Mouse (Mus musculus): ENCODE measurements around the gene Ttll11. TPM values are rescaled to one million over a fixed set of nuclear protein-coding genes. Genes with fewer than 3 reads are reported as not detected.

The Ttll11 gene
- polyA plus RNA-seq, 1 experiment from 2014 or later = 1.5 TPM

DNA sequence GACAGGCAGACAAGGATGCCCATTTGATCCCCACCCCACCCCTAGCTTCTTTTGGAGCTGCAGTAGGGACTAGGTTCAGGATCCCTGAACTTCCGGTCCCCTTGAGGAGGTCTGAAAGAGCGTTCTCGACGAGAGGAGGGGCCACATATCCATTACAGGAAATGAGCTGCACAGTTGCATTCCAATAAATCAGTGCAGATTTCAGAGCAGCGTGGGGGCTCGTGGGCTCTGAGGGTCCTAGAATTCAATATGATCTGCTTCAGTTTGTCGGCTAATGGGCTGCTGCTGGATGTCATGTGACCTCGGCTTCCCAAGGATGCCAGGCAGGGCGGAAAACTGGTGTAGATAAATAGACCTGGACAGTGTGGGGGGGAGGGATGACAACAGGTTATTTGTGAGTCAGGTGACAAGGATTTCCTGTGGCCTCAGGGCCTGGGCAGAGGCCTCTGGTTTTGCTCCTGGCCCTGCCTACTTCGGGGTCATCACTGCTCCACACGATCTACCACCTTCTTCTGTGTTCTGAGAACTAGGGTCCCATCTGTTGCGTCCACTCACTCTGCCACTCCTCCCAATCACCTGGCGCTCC is 240.0 kb downstream of the Ttll11 start:
- Histone ChIP-seq H3K4me3 (no peak overlapping the region), H3K36me3 (no peaks in the 10 kb centered on the region), H3K4me2 (no peak overlapping the region), H3K27ac (ENCODE audit: poor library complexity, severe bottlenecking) (no peak overlapping the region), H3K27me3 (replicated peaks) (no peaks in the 10 kb centered on the region), H3K9ac (no peak overlapping the region), H3K4me1 (replicated peaks) (peaks cover 17% of the 10 kb centered on the region), H3K9me3 (replicated peaks) (0 out of 2 replicates have a peak, but pooled peaks cover 3% of the 10 kb centered on the region)
- peak; percentile 33; the same call in 1 of the 2 replicates for ATAC-seq (ENCODE audit: insufficient number of reproducible peaks, low FRiP score)
- WGBS = 57% methylated on average over 13 of the region's 13 CpGs

DNA sequence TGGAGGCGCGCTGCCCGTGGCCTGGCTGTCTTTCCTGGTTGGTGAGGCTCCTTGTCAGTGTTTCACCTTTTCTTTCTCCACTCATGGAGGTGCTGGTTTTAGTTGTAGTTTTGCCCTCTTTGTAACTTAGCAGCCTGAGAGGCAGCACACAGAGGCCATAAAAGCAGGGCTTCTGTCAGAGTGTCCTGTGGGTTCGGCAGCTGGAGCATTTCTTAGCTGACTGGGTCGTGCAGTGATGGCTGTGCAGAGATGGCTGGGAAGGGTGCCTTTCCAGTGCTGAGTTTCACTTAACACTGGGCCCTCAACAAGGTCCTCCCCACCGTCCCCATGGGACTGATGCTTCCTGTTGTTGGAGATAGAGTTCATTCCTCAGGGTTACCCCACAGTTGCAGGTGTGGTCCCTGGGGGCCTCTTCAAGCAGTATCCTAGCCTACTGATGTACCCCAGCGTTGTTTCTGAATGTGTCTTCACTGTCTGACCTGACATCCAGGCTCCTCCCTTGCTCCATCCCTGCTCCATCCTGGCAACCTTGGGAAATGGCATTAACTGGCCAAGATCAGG is 242.2 kb downstream of the Ttll11 start:
- H3K4me1 ChIP-seq (replicated peaks) = peaks cover 17% of the 10 kb centered on the region
- no peak overlapping the region for H3K4me3 ChIP-seq
- no peak for ATAC-seq (ENCODE audit: insufficient number of reproducible peaks, low FRiP score)
- no peaks in the 10 kb centered on the region for H3K27me3 ChIP-seq (replicated peaks)
- H3K27ac ChIP-seq (ENCODE audit: poor library complexity, severe bottlenecking) = no peak overlapping the region
- H3K9me3 ChIP-seq (replicated peaks) = 0 out of 2 replicates have a peak, but pooled peaks cover 5% of the 10 kb centered on the region
- H3K9ac ChIP-seq = no peak overlapping the region
- no peak overlapping the region for H3K4me2 ChIP-seq
- 72% methylated on average over 7 of the region's 7 CpGs for WGBS
- peaks cover under 1% of the 10 kb centered on the region; the same call in 1 of the 2 replicates for H3K36me3 ChIP-seq

DNA sequence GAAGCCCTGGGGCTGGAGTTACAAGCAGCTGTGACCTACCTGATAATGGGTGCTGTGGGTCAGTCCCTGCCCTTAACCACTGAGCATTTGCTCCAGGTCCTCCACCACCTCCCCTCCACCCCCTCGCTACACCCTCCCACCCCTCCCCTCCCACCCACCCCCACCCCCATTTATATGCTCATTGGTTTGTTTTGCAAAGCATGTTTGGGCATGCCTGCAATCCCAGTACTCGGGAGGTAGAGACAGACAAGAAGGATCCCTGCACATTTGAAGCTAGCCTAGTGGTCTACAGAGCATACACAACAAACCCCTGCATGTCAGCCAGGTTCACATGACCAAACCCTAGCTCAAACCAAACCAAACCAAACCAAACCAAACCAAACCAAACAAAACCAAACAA is 243.7 kb downstream of the Ttll11 start:
- 69% methylated on average over 2 of the region's 2 CpGs for WGBS
- H3K4me3 ChIP-seq = no peak overlapping the region

DNA sequence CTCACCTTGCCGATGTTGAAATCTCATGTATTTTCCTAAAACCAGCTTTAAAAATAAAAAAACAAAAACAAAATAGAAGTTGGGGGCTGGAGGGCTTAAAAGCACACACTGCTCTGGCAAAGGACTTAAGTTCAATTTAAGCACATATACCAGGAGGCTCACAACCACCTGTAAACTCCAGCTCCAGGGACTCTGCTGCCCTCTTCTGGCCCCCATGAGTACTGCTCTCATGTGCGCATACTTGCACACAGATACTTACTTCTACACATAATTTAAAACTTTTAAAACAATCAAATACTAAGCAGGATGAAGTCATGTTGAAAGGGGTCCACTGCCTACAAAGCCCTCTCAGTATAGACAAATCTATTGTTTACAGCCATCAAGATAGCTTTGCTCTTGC is 244.7 kb downstream of the Ttll11 start:
- 92% methylated on average over 2 of the region's 2 CpGs for WGBS
- H3K36me3 ChIP-seq = peaks cover 24% of the 10 kb centered on the region
- H3K9ac ChIP-seq = no peak overlapping the region
- H3K27ac ChIP-seq (ENCODE audit: poor library complexity, severe bottlenecking) = no peak overlapping the region
- 0 out of 2 replicates have a peak, but pooled peaks cover 5% of the 10 kb centered on the region for H3K9me3 ChIP-seq (replicated peaks)
- H3K27me3 ChIP-seq (replicated peaks) = no peaks in the 10 kb centered on the region
- ATAC-seq (ENCODE audit: insufficient number of reproducible peaks, low FRiP score) = no peak
- H3K4me2 ChIP-seq = no peak overlapping the region
- H3K4me1 ChIP-seq (replicated peaks) = peaks cover 15% of the 10 kb centered on the region
- H3K4me3 ChIP-seq = no peak overlapping the region

More for the DNA sequence above, 243.7 kb downstream of the Ttll11 start:
- no peak overlapping the region for H3K4me2 ChIP-seq
- peaks cover 15% of the 10 kb centered on the region for H3K36me3 ChIP-seq
- peaks cover 17% of the 10 kb centered on the region for H3K4me1 ChIP-seq (replicated peaks)
- ATAC-seq (ENCODE audit: insufficient number of reproducible peaks, low FRiP score) = no peak
- no peaks in the 10 kb centered on the region for H3K27me3 ChIP-seq (replicated peaks)
- 0 out of 2 replicates have a peak, but pooled peaks cover 5% of the 10 kb centered on the region for H3K9me3 ChIP-seq (replicated peaks)
- no peak overlapping the region for H3K9ac ChIP-seq
- no peak overlapping the region for H3K27ac ChIP-seq (ENCODE audit: poor library complexity, severe bottlenecking)

DNA sequence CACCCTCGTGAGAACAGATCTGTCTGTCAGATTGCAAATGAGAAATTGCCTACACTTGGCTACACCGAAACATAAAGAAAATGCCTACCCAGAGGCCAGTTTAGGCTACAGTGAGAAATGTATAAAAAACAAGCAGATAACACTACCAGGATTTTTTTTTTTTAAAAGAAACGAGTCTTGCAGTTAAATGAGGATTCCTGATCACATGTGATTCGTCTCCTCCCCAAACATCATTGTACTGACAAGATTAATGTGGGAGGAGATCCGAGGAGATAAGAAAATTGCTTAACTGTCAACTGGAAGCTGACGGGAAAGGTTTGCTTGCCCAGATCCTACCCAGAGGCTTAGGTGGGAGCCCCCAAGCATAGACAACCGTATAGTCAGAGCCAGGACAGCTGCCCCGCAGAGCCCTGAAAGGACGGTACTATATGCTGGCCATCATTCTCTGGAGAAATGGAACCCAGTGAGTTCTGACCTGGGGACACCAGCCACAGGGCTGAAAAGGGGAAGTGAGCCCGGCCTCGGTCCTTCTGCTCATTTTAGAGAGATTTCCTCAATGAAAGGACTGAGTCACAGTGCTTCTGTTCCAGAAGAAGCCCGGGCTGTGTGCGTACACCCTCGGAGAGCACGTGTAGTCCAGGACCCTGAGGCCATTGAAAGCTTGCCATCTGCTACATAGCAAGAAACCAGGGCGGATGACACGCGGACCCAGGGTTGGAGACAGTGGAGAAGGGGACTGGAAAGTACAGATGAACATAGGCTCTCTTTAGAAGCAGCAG is 247.9 kb downstream of the Ttll11 start:
- no peaks in the 10 kb centered on the region for H3K27me3 ChIP-seq (replicated peaks)
- H3K4me2 ChIP-seq = no peak overlapping the region
- WGBS = 69% methylated on average over 18 of the region's 18 CpGs
- H3K36me3 ChIP-seq = peaks cover 53% of the 10 kb centered on the region
- no peak overlapping the region for H3K9ac ChIP-seq
- no peak for ATAC-seq (ENCODE audit: insufficient number of reproducible peaks, low FRiP score)
- no peak overlapping the region for H3K27ac ChIP-seq (ENCODE audit: poor library complexity, severe bottlenecking)
- peaks cover 23% of the 10 kb centered on the region for H3K4me1 ChIP-seq (replicated peaks)
- no peak overlapping the region for H3K4me3 ChIP-seq
- 0 out of 2 replicates have a peak, but pooled peaks cover 5% of the 10 kb centered on the region for H3K9me3 ChIP-seq (replicated peaks)

DNA sequence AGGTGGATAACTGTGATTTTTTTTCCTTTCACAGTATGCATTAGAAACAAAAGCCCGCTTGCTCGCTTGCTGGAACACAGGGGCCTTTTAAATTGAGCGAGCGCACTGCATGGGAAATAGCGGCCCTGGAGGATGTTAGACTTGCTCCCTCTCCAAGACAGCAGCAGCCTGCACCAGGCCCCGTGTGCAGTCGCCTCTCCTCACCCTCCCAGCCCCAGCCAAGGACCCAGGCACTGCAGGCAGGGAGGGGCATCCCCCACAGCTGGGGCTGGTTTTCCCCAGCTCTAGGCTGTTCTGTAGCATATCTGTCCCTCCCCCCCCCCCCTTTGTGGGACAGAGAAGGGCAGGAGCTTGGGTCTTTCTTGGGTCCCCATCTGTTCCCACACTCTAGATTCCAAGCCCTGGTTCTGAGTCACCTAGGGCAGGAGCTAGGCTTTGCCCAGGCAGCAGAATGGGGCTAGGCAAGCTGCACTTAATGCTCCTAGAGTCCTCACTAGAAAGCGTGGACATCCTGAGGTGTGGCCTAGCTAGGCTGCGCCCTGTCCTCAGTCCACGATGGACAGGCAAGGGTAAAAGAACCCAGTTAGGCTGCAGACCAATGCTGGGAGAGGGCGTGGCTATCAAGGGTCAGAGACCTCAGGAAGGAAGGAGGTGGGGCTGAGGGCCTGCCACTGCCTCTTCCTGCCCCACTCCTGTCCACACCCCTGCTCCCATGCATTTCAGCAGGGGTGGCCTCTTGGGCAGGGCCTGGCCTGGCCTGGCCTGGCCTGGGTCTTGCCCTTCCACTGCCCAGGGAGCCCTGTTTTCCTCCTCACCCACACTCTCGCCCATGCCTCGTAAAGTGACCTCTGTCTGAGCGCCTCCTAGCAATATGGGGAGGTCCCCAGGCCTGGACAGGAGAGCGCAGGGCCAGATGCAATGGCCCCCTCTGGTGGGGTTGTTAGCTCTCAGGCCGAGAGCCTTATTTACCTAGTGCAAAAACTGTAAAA is 250.3 kb downstream of the Ttll11 start:
- H3K4me2 ChIP-seq = no peak overlapping the region
- peak overlapping the region; percentile 58 for H3K27ac ChIP-seq (ENCODE audit: poor library complexity, severe bottlenecking)
- no peaks in the 10 kb centered on the region for H3K27me3 ChIP-seq (replicated peaks)
- peak overlapping the region; percentile 9; the same call in 1 of the 2 replicates for H3K9ac ChIP-seq
- H3K4me3 ChIP-seq = no peak overlapping the region
- ATAC-seq (ENCODE audit: insufficient number of reproducible peaks, low FRiP score) = peak; percentile 84
- 38% methylated on average over 16 of the region's 16 CpGs for WGBS
- H3K4me1 ChIP-seq (replicated peaks) = peaks cover 23% of the 10 kb centered on the region
- H3K9me3 ChIP-seq (replicated peaks) = no peaks in the 10 kb centered on the region
- H3K36me3 ChIP-seq = peaks cover 76% of the 10 kb centered on the region

DNA sequence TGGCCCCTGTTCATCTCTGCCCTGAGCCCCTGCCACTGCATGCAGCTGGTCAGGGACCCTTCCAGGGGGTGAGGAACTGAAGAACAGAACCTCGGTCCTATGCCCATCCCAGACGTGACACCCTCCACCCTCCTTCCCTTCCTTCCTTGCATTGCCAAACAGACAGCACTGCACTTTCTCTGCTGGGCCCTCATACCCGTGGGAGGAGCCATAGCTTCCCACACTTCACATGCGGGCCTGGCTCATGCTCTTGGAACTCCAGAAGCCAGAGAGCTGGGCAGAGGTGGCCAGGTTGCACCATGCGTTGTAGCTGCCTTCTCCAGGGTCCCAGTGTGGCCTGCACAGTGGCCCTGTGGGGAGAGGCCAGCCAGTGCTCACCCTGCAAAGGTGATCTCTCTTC is 251.1 kb downstream of the Ttll11 start:
- peaks cover 23% of the 10 kb centered on the region for H3K4me1 ChIP-seq (replicated peaks)
- peak overlapping the region; percentile 43 for H3K27ac ChIP-seq (ENCODE audit: poor library complexity, severe bottlenecking)
- 19% methylated on average over 5 of the region's 5 CpGs for WGBS
- H3K9me3 ChIP-seq (replicated peaks) = no peaks in the 10 kb centered on the region
- no peak overlapping the region for H3K4me2 ChIP-seq
- H3K36me3 ChIP-seq = peaks cover 79% of the 10 kb centered on the region
- 0 out of 2 replicates have a peak, but pooled peaks have one; percentile 6 for ATAC-seq (ENCODE audit: insufficient number of reproducible peaks, low FRiP score)
- peak overlapping the region; percentile 27; the same call in 1 of the 2 replicates for H3K9ac ChIP-seq
- H3K4me3 ChIP-seq = no peak overlapping the region
- no peaks in the 10 kb centered on the region for H3K27me3 ChIP-seq (replicated peaks)

DNA sequence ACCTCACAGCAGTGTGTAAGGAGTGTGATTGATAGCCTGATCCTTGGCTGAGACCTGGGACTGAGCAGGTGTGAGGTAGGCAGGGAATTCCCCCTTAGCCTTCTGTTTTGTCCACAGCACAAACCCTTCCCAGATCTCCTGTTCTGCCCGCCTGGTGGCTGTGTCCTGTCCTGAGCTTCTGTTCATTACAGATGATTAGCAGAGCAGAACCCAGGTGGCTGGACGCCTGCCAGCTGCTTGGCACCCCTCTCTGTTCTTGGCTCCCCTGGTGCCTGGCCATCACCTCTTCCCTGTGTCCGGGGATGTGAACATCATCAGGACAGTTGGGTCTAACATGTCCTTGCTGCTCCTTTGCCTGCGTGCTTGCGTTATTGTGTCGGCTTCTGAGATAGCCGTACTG is 256.0 kb downstream of the Ttll11 start:
- H3K27me3 ChIP-seq (replicated peaks) = no peaks in the 10 kb centered on the region
- H3K4me3 ChIP-seq = no peak overlapping the region
- H3K4me2 ChIP-seq = no peak overlapping the region
- peaks cover 94% of the 10 kb centered on the region for H3K36me3 ChIP-seq
- H3K9ac ChIP-seq = no peak overlapping the region
- H3K27ac ChIP-seq (ENCODE audit: poor library complexity, severe bottlenecking) = no peak overlapping the region
- ATAC-seq (ENCODE audit: insufficient number of reproducible peaks, low FRiP score) = no peak
- WGBS = 89% methylated on average over 7 of the region's 7 CpGs
- H3K4me1 ChIP-seq (replicated peaks) = peaks cover 11% of the 10 kb centered on the region
- no peaks in the 10 kb centered on the region for H3K9me3 ChIP-seq (replicated peaks)

DNA sequence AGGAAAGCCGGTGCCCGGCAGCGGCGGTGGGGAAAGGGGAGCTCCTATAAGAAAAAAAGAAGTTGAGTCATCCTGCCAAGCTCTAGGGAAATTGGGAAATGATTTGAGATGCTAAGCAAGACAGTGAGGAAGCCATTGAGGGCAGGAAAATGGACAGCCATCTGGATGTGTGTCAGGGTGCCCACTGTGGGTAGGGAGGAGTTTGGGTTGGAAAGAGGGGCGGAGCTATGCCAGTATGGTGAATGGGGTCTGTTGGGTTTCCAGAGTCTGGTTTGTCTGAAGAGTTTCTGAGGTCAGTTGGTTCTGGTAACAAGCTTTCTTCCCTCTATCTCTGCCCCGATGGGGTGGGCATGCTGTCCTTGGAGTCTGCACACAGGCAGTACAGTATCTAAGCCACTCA is 256.4 kb downstream of the Ttll11 start:
- Histone ChIP-seq H3K4me1 (replicated peaks) (peaks cover 7% of the 10 kb centered on the region), H3K27ac (ENCODE audit: poor library complexity, severe bottlenecking) (no peak overlapping the region), H3K9me3 (replicated peaks) (no peaks in the 10 kb centered on the region), H3K36me3 (peaks cover 94% of the 10 kb centered on the region), H3K4me3 (no peak overlapping the region), H3K4me2 (no peak overlapping the region), H3K9ac (no peak overlapping the region), H3K27me3 (replicated peaks) (no peaks in the 10 kb centered on the region)
- ATAC-seq (ENCODE audit: insufficient number of reproducible peaks, low FRiP score) = no peak
- 86% methylated on average over 6 of the region's 6 CpGs for WGBS

DNA sequence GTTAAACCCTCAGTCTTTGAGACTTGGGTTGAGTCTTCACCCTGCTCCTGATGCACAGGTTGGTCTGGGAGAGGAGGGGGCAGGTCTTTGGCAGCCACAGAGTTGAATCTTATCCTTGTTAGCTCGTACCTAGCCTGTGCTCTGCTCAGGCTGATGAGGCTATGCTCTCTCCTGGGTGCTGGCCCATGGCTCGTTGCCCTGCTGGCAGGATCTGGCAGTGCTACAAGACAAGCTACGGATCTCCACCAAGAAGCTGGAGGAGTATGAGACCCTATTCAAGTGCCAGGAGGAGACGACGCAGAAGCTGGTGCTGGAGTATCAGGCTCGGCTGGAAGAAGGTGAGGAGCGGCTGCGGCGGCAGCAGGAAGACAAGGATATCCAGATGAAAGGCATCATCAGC is 256.9 kb downstream of the Ttll11 start:
- H3K4me1 ChIP-seq (replicated peaks) = peaks cover 3% of the 10 kb centered on the region; the same call in 1 of the 2 replicates
- 84% methylated on average over 9 of the region's 9 CpGs for WGBS
- no peak for ATAC-seq (ENCODE audit: insufficient number of reproducible peaks, low FRiP score)

More for the DNA sequence above, 256.9 kb downstream of the Ttll11 start:
- Histone ChIP-seq H3K9me3 (replicated peaks) (no peaks in the 10 kb centered on the region), H3K27ac (ENCODE audit: poor library complexity, severe bottlenecking) (no peak overlapping the region), H3K27me3 (replicated peaks) (no peaks in the 10 kb centered on the region), H3K4me3 (no peak overlapping the region), H3K4me2 (no peak overlapping the region), H3K9ac (no peak overlapping the region), H3K36me3 (peaks cover 94% of the 10 kb centered on the region)
